In the genomic region with DNA sequence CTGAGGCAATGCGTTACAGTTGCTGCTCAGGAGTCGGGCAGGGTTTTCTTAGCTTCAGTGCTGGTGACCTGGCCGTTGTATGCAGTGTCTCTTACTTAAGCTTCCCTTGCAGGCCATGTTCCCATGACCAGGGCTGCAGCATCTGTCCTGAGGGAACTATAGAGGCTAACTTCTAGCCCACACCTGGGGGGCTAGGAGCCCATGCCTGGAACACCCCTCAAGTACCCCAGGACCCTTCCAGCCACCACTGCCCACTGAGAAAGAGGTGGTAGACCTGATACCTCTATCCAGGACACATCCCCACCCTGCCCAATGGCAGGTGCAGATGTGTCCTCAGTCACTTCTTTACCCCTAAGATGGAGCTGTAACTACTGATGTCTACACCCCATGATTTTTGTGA, we compare ENCODE assay signal across 9 mouse cellular contexts. TPM values are rescaled to one million over a fixed set of nuclear protein-coding genes. Genes with fewer than 3 reads are reported as not detected.
DNase-seq lines count a peak whose midpoint lies in the region; ATAC-seq and TF ChIP-seq lines count a peak whose summit lies in the region.
"Had no signal": no experiment of that assay in that cellular context is flagged by ENCODE, and none has a peak within 500 bp of the region (broad histone marks: within the 10 kb centered on the region; RNA-seq: fewer than 3 reads in every experiment).

No protein-coding gene starts in this region.

- peak overlapping the region; percentile 89 for H3K4me2 ChIP-seq in kidney, postnatal 0 days (ENCODE audit: low read length)
- peak overlapping the region; percentile 93 for H3K4me2 ChIP-seq in embryonic facial prominence, embryonic 12.5 days (replicated peaks)
- peak overlapping the region; percentile 65 for H3K4me2 ChIP-seq in hindbrain, postnatal 0 days (ENCODE audit: low read depth, low read length)
- H3K4me2 ChIP-seq in midbrain, embryonic 16.5 days (ENCODE audit: low read length), result peak overlapping the region; percentile 86

- WGBS in kidney, postnatal 0 days, result 10% methylated on average over 3 of the region's 3 CpGs
- 37% methylated on average over 3 of the region's 3 CpGs for WGBS in embryonic facial prominence, embryonic 12.5 days
- 15% methylated on average over 3 of the region's 3 CpGs for WGBS in hindbrain, postnatal 0 days
- 21% methylated on average over 3 of the region's 3 CpGs for WGBS in midbrain, embryonic 16.5 days

- no peak for DNase-seq in kidney, postnatal 0 days (ENCODE audit: low spot score)
- no peak for DNase-seq in kidney, adult 9 months
- no peak for DNase-seq in hindbrain, postnatal 0 days (ENCODE audit: low spot score)
- DNase-seq in adrenal gland, adult 8-10 months, result no peak
- DNase-seq in urinary bladder, postnatal 36 days (ENCODE audit: low spot score in 2 of 2), result no peak
- DNase-seq in adrenal gland, postnatal 14 days, result no peak
- DNase-seq: kidney, adult 11 months had no signal

- TF ChIP-seq CTCF in kidney, postnatal 0 days (IDR thresholded peaks at IDR 0.05; ENCODE audit: low read depth), result no peak
- TF ChIP-seq CTCF in hindbrain, postnatal 0 days (IDR thresholded peaks at IDR 0.05; ENCODE audit: low read depth), result no peak

- H3K9me3 ChIP-seq in kidney, postnatal 0 days (replicated peaks; ENCODE audit: low read length), result no peaks in the 10 kb centered on the region
- no peaks in the 10 kb centered on the region for H3K9me3 ChIP-seq in embryonic facial prominence, embryonic 12.5 days
- no peaks in the 10 kb centered on the region for H3K9me3 ChIP-seq in hindbrain, postnatal 0 days (ENCODE audit: low read length)
- H3K9me3 ChIP-seq in midbrain, embryonic 16.5 days (replicated peaks; ENCODE audit: control insufficient read depth, low read length, poor library complexity, severe bottlenecking), result no peaks in the 10 kb centered on the region

- H3K9ac ChIP-seq in kidney, postnatal 0 days (ENCODE audit: low read depth, low read length), result peak overlapping the region; percentile 74
- peak overlapping the region; percentile 61 for H3K9ac ChIP-seq in embryonic facial prominence, embryonic 12.5 days
- H3K9ac ChIP-seq in hindbrain, postnatal 0 days (replicated peaks; ENCODE audit: low read length), result peak overlapping the region; percentile 87
- H3K9ac ChIP-seq in midbrain, embryonic 16.5 days (ENCODE audit: low read depth, low read length), result peak overlapping the region; percentile 92

- no peak for ATAC-seq in kidney, postnatal 0 days (replicated peaks; ENCODE audit: low FRiP score, low read depth)
- ATAC-seq in embryonic facial prominence, embryonic 12.5 days (ENCODE audit: insufficient number of reproducible peaks, insufficient read depth, low FRiP score, low TSS enrichment), result no peak
- ATAC-seq in hindbrain, postnatal 0 days, result no peak
- ATAC-seq in midbrain, embryonic 16.5 days, result no peak

- no peaks in the 10 kb centered on the region for H3K27me3 ChIP-seq in kidney, postnatal 0 days (ENCODE audit: insufficient read depth, low read length)
- H3K27me3 ChIP-seq in embryonic facial prominence, embryonic 12.5 days, result no peaks in the 10 kb centered on the region; the same call in 1 of the 2 replicates
- H3K27me3 ChIP-seq in hindbrain, postnatal 0 days (ENCODE audit: insufficient read depth, low read length), result no peaks in the 10 kb centered on the region
- no peaks in the 10 kb centered on the region for H3K27me3 ChIP-seq in midbrain, embryonic 16.5 days (ENCODE audit: control insufficient read depth, insufficient read depth, low read depth, low read length)

- H3K4me1 ChIP-seq in kidney, postnatal 0 days (replicated peaks; ENCODE audit: insufficient read depth, low read length), result peaks cover 31% of the 10 kb centered on the region
- H3K4me1 ChIP-seq in embryonic facial prominence, embryonic 12.5 days, result peaks cover 27% of the 10 kb centered on the region; the same call in 1 of the 2 replicates
- H3K4me1 ChIP-seq in hindbrain, postnatal 0 days (ENCODE audit: insufficient read depth, low read length), result peaks cover 16% of the 10 kb centered on the region; the same call in 1 of the 2 replicates
- peaks cover 29% of the 10 kb centered on the region for H3K4me1 ChIP-seq in midbrain, embryonic 16.5 days (ENCODE audit: control insufficient read depth, insufficient read depth, low read length)

- H3K36me3 ChIP-seq in kidney, postnatal 0 days (ENCODE audit: insufficient read depth, low read length), result no peaks in the 10 kb centered on the region
- H3K36me3 ChIP-seq in embryonic facial prominence, embryonic 12.5 days, result no peaks in the 10 kb centered on the region
- H3K36me3 ChIP-seq in hindbrain, postnatal 0 days (ENCODE audit: insufficient read depth, low read length), result no peaks in the 10 kb centered on the region
- H3K36me3 ChIP-seq in midbrain, embryonic 16.5 days (ENCODE audit: control insufficient read depth, insufficient read depth, low read length), result no peaks in the 10 kb centered on the region

- peak overlapping the region; percentile 75 for H3K4me3 ChIP-seq in kidney, postnatal 0 days (replicated peaks; ENCODE audit: low read depth, low read length)
- peak overlapping the region; percentile 67 for H3K4me3 ChIP-seq in embryonic facial prominence, embryonic 12.5 days
- H3K4me3 ChIP-seq in hindbrain, postnatal 0 days (ENCODE audit: low read length), result peak overlapping the region; percentile 88
- peak overlapping the region; percentile 86 for H3K4me3 ChIP-seq in midbrain, embryonic 16.5 days (ENCODE audit: low read depth, low read length)

- H3K27ac ChIP-seq in kidney, postnatal 0 days, result peak overlapping the region; percentile 87
- H3K27ac ChIP-seq in embryonic facial prominence, embryonic 12.5 days, result no peak overlapping the region
- peak overlapping the region; percentile 88 for H3K27ac ChIP-seq in hindbrain, postnatal 0 days
- H3K27ac ChIP-seq in midbrain, embryonic 16.5 days (ENCODE audit: low read length), result peak overlapping the region; percentile 94

RNA-seq across cellular contexts. Expression of a gene that starts 38.7 kb away (rescaled TPM):
- polyA plus RNA-seq in kidney, postnatal 0 days (2015; fragmentation: Nextera tagmentation; extraction: Ambion mirVana), result 62.6 and 68.3 TPM in 2 replicates
- 38.2 and 40.4 TPM in 2 replicates for polyA plus RNA-seq in embryonic facial prominence, embryonic 12.5 days (2016; fragmentation: Nextera tagmentation; extraction: Ambion mirVana)
- total RNA-seq in hindbrain, postnatal 0 days (2014; rRNA removed), result 87.7 and 99.6 TPM in 2 replicates
- 140 and 144 TPM in 2 replicates for polyA plus RNA-seq in hindbrain, postnatal 0 days (2015; fragmentation: Nextera tagmentation; extraction: Ambion mirVana)
- 142 and 155 TPM in 2 replicates for polyA plus RNA-seq in midbrain, embryonic 16.5 days (2015; fragmentation: Nextera tagmentation; extraction: Ambion mirVana)
- total RNA-seq in adrenal gland, adult 8-10 months (2022), result 10 to 100 TPM; 32.4 to 53.5 (median 42.9) TPM
- total RNA-seq in adrenal gland, postnatal 14 days (2021), result 26.0 and 31.1 TPM in 2 replicates
